Mouse (Mus musculus) embryonic facial prominence, embryonic 10.5 days (tissue): ENCODE measurements at regions not wholly inside any gene's neighbourhood (a gene's known extent, or its start where the extent isn't known, plus 50 kb on each side); places are given as distances from the start of the nearest gene placed in this dataset.

Experiments used
- DNase-seq: peaks from one replicate; pipeline ENCODE4 v3.0.0-alpha.2; 2017; ENCODE audit warnings: low spot score
- H3K27ac ChIP-seq: fragments of 300-500 bp; sonication (generic); replicated peaks from 2 replicates; pipeline ENCODE4 v1.5.1; 2016; ENCODE audit warnings: mild to moderate bottlenecking
- H3K27me3 ChIP-seq: fragments of 300-500 bp; sonication (generic); replicated peaks from 2 replicates; pipeline ENCODE4 v1.6.1; 2016; ENCODE audit warnings: low read depth, mild to moderate bottlenecking; ENCODE audit not compliant: poor library complexity, severe bottlenecking
- H3K36me3 ChIP-seq: fragments of 300-500 bp; sonication (generic); replicated peaks from 2 replicates; pipeline ENCODE4 v1.6.1; 2016; ENCODE audit warnings: mild to moderate bottlenecking, moderate library complexity
- H3K4me1 ChIP-seq: fragments of 300-500 bp; sonication (generic); 2 replicates; pipeline ENCODE4 v1.6.1; 2016
- H3K4me3 ChIP-seq: fragments of 300-500 bp; sonication (generic); 2 replicates; pipeline ENCODE4 v1.5.1; 2016; ENCODE audit warnings: mild to moderate bottlenecking, moderate library complexity
- H3K9me3 ChIP-seq: fragments of 300-500 bp; sonication (generic); 2 replicates; pipeline ENCODE4 v1.6.1; 2016; ENCODE audit warnings: mild to moderate bottlenecking
- WGBS: fragments of 180-500 bp; shearing (Covaris S2); methylation state at CpG from one replicate; pipeline ENCODE4 v1.1.7; 2016; 5-methylcytosine and 5-hydroxymethylcytosine counted together

- Histone ChIP-seq H3K4me3 (no peak overlapping the region), H3K27me3 (no peaks in the 10 kb centered on the region), H3K4me1 (peaks cover 25% of the 10 kb centered on the region), H3K36me3 (no peaks in the 10 kb centered on the region), H3K9me3 (no peaks in the 10 kb centered on the region), H3K27ac (0 out of 2 replicates have a peak overlapping the region, but pooled peaks have one; percentile 15)
- 51% methylated on average over 6 of the region's 6 CpGs for WGBS
- no peak for DNase-seq
Observed at GRCm38 (mm10) chr1:64301530-64302061, 179.5 kb upstream of the Klf7 start.

- no peaks in the 10 kb centered on the region for H3K9me3 ChIP-seq
- H3K36me3 ChIP-seq, result no peaks in the 10 kb centered on the region
- no peak for DNase-seq
- 0 out of 2 replicates have a peak overlapping the region, but pooled peaks have one; percentile 15 for H3K27ac ChIP-seq
- no peak overlapping the region for H3K4me3 ChIP-seq
- peaks cover 25% of the 10 kb centered on the region for H3K4me1 ChIP-seq
- no peaks in the 10 kb centered on the region for H3K27me3 ChIP-seq
- WGBS, result 77% methylated on average over 8 of the region's 8 CpGs
Observed at GRCm38 (mm10) chr1:64300951-64301529, 179.0 kb upstream of the Klf7 start.

- WGBS, result 26% methylated on average over 2 of the region's 2 CpGs
- DNase-seq, result no peak
Observed at GRCm38 (mm10) chr1:64298950-64299349, 176.9 kb upstream of the Klf7 start.

GRCm38 (mm10) chr1:64298188-64298587 is 176.1 kb upstream of the Klf7 start:
- H3K27me3 ChIP-seq, result no peaks in the 10 kb centered on the region
- 90% methylated on average over 14 of the region's 14 CpGs for WGBS

More at GRCm38 (mm10) chr1:64298950-64299349, 176.9 kb upstream of the Klf7 start:
- peaks cover 19% of the 10 kb centered on the region for H3K4me1 ChIP-seq
- H3K27ac ChIP-seq, result no peak overlapping the region
- H3K9me3 ChIP-seq, result no peaks in the 10 kb centered on the region
- H3K4me3 ChIP-seq, result no peak overlapping the region
- H3K36me3 ChIP-seq, result no peaks in the 10 kb centered on the region
- no peaks in the 10 kb centered on the region for H3K27me3 ChIP-seq

GRCm38 (mm10) chr1:64297343-64297742 is 175.3 kb upstream of the Klf7 start:
- Histone ChIP-seq H3K4me1 (peaks cover 11% of the 10 kb centered on the region), H3K36me3 (no peaks in the 10 kb centered on the region), H3K27me3 (no peaks in the 10 kb centered on the region), H3K27ac (no peak overlapping the region), H3K4me3 (no peak overlapping the region), H3K9me3 (no peaks in the 10 kb centered on the region)
- DNase-seq, result no peak
- 76% methylated on average over 5 of the region's 5 CpGs for WGBS

More at GRCm38 (mm10) chr1:64298188-64298587, 176.1 kb upstream of the Klf7 start:
- Histone ChIP-seq H3K4me1 (peaks cover 19% of the 10 kb centered on the region), H3K9me3 (no peaks in the 10 kb centered on the region), H3K36me3 (no peaks in the 10 kb centered on the region), H3K27ac (no peak overlapping the region), H3K4me3 (no peak overlapping the region)
- DNase-seq, result no peak

GRCm38 (mm10) chr1:64295512-64295945 is 173.4 kb upstream of the Klf7 start:
- DNase-seq, result no peak
- Histone ChIP-seq H3K4me3 (no peak overlapping the region), H3K27ac (no peak overlapping the region), H3K27me3 (no peaks in the 10 kb centered on the region), H3K36me3 (no peaks in the 10 kb centered on the region), H3K9me3 (no peaks in the 10 kb centered on the region), H3K4me1 (peaks cover 13% of the 10 kb centered on the region)
- 36% methylated on average over 6 of the region's 6 CpGs for WGBS

- Histone ChIP-seq H3K36me3 (no peaks in the 10 kb centered on the region), H3K27ac (no peak overlapping the region), H3K4me3 (no peak overlapping the region), H3K4me1 (peaks cover 16% of the 10 kb centered on the region), H3K27me3 (no peaks in the 10 kb centered on the region), H3K9me3 (no peaks in the 10 kb centered on the region)
- no peak for DNase-seq
- 85% methylated on average over 7 of the region's 7 CpGs for WGBS
Observed at GRCm38 (mm10) chr1:64295051-64295450, 173.0 kb upstream of the Klf7 start.

- no peaks in the 10 kb centered on the region for H3K27me3 ChIP-seq
- H3K27ac ChIP-seq, result no peak overlapping the region
- no peaks in the 10 kb centered on the region for H3K36me3 ChIP-seq
- DNase-seq, result no peak
- no peak overlapping the region for H3K4me3 ChIP-seq
- 61% methylated on average over 12 of the region's 12 CpGs for WGBS
- H3K4me1 ChIP-seq, result peaks cover 12% of the 10 kb centered on the region
- no peaks in the 10 kb centered on the region for H3K9me3 ChIP-seq
Observed at GRCm38 (mm10) chr1:64288812-64289447, 166.8 kb upstream of the Klf7 start.

- WGBS, result 76% methylated on average over 2 of the region's 2 CpGs
- Histone ChIP-seq H3K27me3 (no peaks in the 10 kb centered on the region), H3K4me3 (no peak overlapping the region), H3K27ac (no peak overlapping the region), H3K9me3 (no peaks in the 10 kb centered on the region), H3K4me1 (peaks cover 12% of the 10 kb centered on the region), H3K36me3 (no peaks in the 10 kb centered on the region)
- DNase-seq, result no peak
Observed at GRCm38 (mm10) chr1:64287068-64287467, 165.0 kb upstream of the Klf7 start.

GRCm38 (mm10) chr1:64284656-64285055 is 162.6 kb upstream of the Klf7 start:
- peaks cover 6% of the 10 kb centered on the region; the same call in 1 of the 2 replicates for H3K4me1 ChIP-seq
- H3K36me3 ChIP-seq, result no peaks in the 10 kb centered on the region
- DNase-seq, result no peak
- no peaks in the 10 kb centered on the region for H3K9me3 ChIP-seq
- no peaks in the 10 kb centered on the region for H3K27me3 ChIP-seq
- H3K27ac ChIP-seq, result no peak overlapping the region
- no peak overlapping the region for H3K4me3 ChIP-seq
- WGBS, result 89% methylated on average over 8 of the region's 8 CpGs

GRCm38 (mm10) chr1:64275865-64276264 is 153.8 kb upstream of the Klf7 start:
- DNase-seq, result no peak
- Histone ChIP-seq H3K27me3 (no peaks in the 10 kb centered on the region), H3K9me3 (no peaks in the 10 kb centered on the region), H3K36me3 (no peaks in the 10 kb centered on the region), H3K4me3 (no peak overlapping the region), H3K4me1 (peaks cover 7% of the 10 kb centered on the region; the same call in 1 of the 2 replicates), H3K27ac (no peak overlapping the region)

GRCm38 (mm10) chr1:64275086-64275802 is 153.2 kb upstream of the Klf7 start:
- Histone ChIP-seq H3K27me3 (no peaks in the 10 kb centered on the region), H3K36me3 (no peaks in the 10 kb centered on the region), H3K4me3 (no peak overlapping the region), H3K27ac (no peak overlapping the region), H3K4me1 (peaks cover 7% of the 10 kb centered on the region; the same call in 1 of the 2 replicates), H3K9me3 (no peaks in the 10 kb centered on the region)
- 84% methylated on average over 3 of the region's 3 CpGs for WGBS
- no peak for DNase-seq
